ENCODE assay signal across 26 mouse cellular contexts in the genomic region with DNA sequence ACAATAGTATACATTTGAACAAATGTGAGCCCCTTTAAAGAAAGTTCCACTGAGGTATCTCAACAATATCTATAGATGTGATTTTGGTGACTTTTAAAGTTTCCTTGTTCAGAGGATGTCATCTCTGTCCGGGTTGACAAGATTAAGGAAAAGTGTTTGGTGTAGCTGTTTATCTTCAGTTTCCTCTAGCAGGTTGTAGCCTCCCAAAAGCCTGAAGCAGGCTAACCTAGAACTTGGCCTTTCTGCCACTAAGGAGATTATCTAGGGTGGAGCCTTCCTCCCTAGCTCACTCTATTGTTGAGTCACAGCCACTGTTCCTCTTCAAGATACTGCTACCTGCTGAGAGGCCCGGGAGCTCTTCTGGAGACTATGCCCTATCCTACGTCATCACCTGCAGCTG. TPM values are rescaled to one million over a fixed set of nuclear protein-coding genes. Genes with fewer than 3 reads are reported as not detected.
"Had no signal": no experiment of that assay in that cellular context is flagged by ENCODE, and none has a peak within 500 bp of the region (broad histone marks: within the 10 kb centered on the region; RNA-seq: fewer than 3 reads in every experiment).

No protein-coding gene starts in this region.

- DNase-seq: gastrocnemius, postnatal 14 days; gastrocnemius, postnatal 36 days; heart, adult 2 months; heart, postnatal 14 days; heart, postnatal 36 days; kidney, adult 11 months; kidney, adult 2 months; kidney, adult 9 months; kidney, postnatal 14 days; kidney, postnatal 36 days; liver had no signal

- H3K4me3 ChIP-seq: heart, adult 2 months; heart, embryonic 13.5 days; heart, embryonic 15.5 days; hindbrain, embryonic 13.5 days; hindbrain, embryonic 15.5 days; kidney, embryonic 15.5 days; layer of hippocampus, adult 2 months; left cerebral cortex, adult 2 months; limb, embryonic 10.5 days; limb, embryonic 12.5 days had no signal

- H3K9ac ChIP-seq: heart, embryonic 13.5 days; heart, embryonic 15.5 days; hindbrain, embryonic 13.5 days; hindbrain, embryonic 15.5 days; kidney, embryonic 15.5 days; limb, embryonic 12.5 days had no signal

- ATAC-seq: hindbrain, postnatal 0 days; intestine, embryonic 16.5 days had no signal

- H3K27ac ChIP-seq: heart, adult 2 months; heart, embryonic 13.5 days; heart, embryonic 15.5 days; hindbrain, embryonic 13.5 days; hindbrain, embryonic 15.5 days; hindbrain, postnatal 0 days; kidney, embryonic 15.5 days; kidney, postnatal 0 days; layer of hippocampus, adult 2 months; left cerebral cortex, adult 2 months; limb, embryonic 10.5 days; limb, embryonic 12.5 days had no signal

- H3K4me2 ChIP-seq: heart, embryonic 11.5 days; heart, embryonic 13.5 days; heart, embryonic 15.5 days; hindbrain, embryonic 13.5 days; hindbrain, embryonic 15.5 days; kidney, embryonic 15.5 days; limb, embryonic 12.5 days; liver, embryonic 11.5 days had no signal

- H3K36me3 ChIP-seq: heart, embryonic 13.5 days; heart, embryonic 15.5 days; hindbrain, embryonic 13.5 days; hindbrain, embryonic 15.5 days; kidney, embryonic 15.5 days; limb, embryonic 10.5 days; limb, embryonic 12.5 days had no signal

- H3K4me1 ChIP-seq: heart, embryonic 13.5 days; heart, embryonic 15.5 days; hindbrain, embryonic 13.5 days; hindbrain, embryonic 15.5 days; kidney, embryonic 15.5 days; limb, embryonic 10.5 days; limb, embryonic 12.5 days had no signal

- H3K9me3 ChIP-seq: heart, embryonic 13.5 days; heart, embryonic 15.5 days; hindbrain, embryonic 13.5 days; hindbrain, embryonic 15.5 days; kidney, embryonic 15.5 days; limb, embryonic 10.5 days; limb, embryonic 12.5 days had no signal

- H3K27me3 ChIP-seq: heart, embryonic 13.5 days; heart, embryonic 15.5 days; hindbrain, embryonic 13.5 days; hindbrain, embryonic 15.5 days; kidney, embryonic 15.5 days; limb, embryonic 12.5 days had no signal

RNA-seq across cellular contexts. Expression of a gene that starts 53.8 kb away (rescaled TPM):
- total RNA-seq: hematopoietic stem cell, adult 5-6 weeks had no signal
